Mouse (Mus musculus) right cerebral cortex, postnatal 36 days (tissue): ENCODE measurements around the gene Lrp2.
"Not testable (repeated sequence)": the region's sequence is repeated elsewhere in the genome, so short reads cannot be mapped to it uniquely, and the experiment has no call there.

Experiments
- DNase-seq, 2 experiments: peaks; one replicate each; pipeline ENCODE4 v3.0.0; 2022; ENCODE audit warnings: low spot score in 2 of 2, mixed read lengths in 1 of 2

Gene Lrp2

DNA sequence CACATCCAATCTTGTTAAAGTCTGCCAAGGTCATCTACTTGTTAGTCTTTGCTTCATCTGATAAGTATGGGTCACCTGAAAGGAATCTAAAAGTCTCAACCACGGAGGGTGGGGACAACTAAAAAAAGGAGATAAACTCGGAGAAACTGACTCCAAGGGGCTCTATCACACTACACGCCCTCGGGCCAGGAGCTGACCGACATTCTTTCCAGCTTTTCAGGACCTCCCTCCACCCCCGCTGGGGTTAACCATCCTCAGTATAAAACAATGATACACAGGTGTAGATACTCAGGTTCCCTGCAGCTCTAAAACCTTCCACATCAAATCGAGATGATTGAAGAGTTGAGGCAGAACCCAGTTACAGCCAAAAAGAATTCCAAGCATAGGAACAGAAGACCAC lies 3.0 kb downstream of the Lrp2 start:
- no peak for DNase-seq

GRCm38 (mm10) chr2:69582068-69582467 lies 3.8 kb downstream of the Lrp2 start:
- not testable (repeated sequence) for DNase-seq

DNA sequence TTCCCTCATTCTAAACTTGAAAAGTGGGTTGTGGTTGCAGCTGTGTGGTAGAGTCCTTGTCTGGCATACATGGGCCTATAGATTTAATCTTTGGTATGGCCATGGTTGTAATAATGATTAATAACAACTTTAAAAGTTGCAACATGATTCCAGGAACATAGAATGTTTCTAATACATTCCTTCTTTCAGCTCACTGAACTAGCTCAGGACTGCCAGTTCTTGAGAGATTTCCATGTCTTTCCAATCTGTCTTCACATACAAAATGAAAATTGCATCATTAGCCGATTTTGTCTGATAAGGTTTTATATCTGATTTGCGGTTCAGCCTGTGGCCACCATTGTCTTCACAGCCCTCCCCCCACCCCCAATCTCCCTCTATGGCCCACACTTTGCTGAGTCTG lies 5.8 kb downstream of the Lrp2 start:
- DNase-seq, result no peak

- DNase-seq, result no peak
These were observed 7.7 kb downstream of the Lrp2 start for GRCm38 (mm10) chr2:69578206-69578605.

- no peak for DNase-seq
These were observed 9.3 kb downstream of the Lrp2 start for GRCm38 (mm10) chr2:69576531-69576930.

DNA sequence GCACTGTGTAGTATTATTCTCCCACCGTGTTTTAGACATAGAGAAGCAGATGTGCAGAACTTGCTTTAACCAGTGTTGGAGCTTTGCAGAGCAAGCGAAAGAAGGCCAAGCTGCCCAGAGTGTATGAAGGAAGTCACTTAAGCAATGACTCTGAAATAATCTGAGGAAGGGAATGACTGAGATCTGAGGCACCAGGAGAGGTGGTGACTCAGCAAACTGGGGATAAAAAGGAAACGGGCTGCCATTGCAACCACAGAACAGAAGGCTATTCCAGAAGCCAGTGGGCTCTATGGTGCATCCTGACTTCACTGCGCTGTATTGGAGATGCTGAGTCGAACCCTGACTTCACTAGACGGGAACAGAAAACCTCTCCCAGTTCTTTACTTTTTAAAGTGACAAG lies 10.9 kb downstream of the Lrp2 start:
- DNase-seq, result no peak

GRCm38 (mm10) chr2:69574261-69574660 lies 11.6 kb downstream of the Lrp2 start:
- no peak for DNase-seq

DNA sequence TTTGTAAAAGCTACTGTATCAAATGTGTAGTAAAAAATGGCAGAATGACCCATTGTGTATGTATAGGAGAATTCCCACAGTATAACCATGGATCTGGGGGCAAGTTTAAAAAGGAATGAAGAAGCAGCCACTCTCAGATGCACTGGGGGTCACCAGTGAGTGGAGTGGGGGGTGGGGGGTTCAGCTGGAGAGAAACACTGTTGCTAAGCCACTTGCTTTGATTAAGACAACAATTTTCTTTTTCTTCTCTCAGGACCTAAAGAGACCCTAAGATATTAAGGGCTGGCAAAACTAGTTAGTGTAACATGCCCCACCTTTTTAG lies 12.2 kb downstream of the Lrp2 start:
- DNase-seq, result no peak

- no peak for DNase-seq
These were observed 12.7 kb downstream of the Lrp2 start for GRCm38 (mm10) chr2:69573038-69573732.

DNA sequence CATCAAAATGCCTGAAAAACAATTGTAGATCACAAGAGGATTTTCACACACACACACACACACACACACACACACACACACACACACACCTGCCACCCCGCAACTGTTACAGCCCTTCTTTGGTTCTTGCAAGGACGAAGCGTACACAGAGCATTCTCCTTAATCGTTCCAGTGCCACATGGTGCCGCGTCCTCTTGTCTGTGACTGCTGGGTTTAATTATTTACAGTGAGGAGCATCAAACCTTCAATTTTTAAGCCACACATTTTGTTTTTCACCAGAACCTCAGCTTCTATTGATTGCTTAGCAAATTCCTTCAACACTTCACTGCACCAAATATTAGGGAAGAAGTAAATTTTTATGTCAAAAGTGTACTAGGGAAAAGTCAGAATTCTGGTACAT lies 15.3 kb downstream of the Lrp2 start:
- DNase-seq, result no peak

GRCm38 (mm10) chr2:69566281-69566680 lies 19.6 kb downstream of the Lrp2 start:
- DNase-seq, result no peak

- DNase-seq, result no peak
These were observed 22.4 kb downstream of the Lrp2 start for GRCm38 (mm10) chr2:69563492-69563891.

GRCm38 (mm10) chr2:69562761-69563160 lies 23.1 kb downstream of the Lrp2 start:
- no peak for DNase-seq

- no peak for DNase-seq
These were observed 25.6 kb downstream of the Lrp2 start for GRCm38 (mm10) chr2:69560221-69560620.

DNA sequence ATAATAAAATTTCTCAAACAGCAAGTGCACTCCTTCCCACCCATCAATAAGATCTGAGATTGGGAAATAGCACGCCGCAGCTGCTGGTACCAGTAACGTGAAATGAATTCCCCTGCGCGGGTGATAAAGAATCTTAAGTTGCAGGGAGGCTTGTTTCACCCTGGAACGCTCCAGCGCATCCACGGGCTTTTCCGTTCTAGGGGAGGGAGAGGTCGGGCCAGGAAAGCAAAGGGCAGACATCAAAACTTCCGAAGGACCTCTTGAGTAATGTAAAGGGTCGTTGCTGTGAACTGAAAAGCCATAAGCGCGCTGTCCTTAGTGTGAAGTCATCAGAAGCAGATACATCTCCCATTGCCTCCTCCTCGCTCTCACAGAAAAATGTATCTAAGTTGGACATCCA lies 26.5 kb downstream of the Lrp2 start:
- DNase-seq, result no peak

- no peak for DNase-seq
These were observed 29.2 kb downstream of the Lrp2 start for GRCm38 (mm10) chr2:69556686-69557085.

DNA sequence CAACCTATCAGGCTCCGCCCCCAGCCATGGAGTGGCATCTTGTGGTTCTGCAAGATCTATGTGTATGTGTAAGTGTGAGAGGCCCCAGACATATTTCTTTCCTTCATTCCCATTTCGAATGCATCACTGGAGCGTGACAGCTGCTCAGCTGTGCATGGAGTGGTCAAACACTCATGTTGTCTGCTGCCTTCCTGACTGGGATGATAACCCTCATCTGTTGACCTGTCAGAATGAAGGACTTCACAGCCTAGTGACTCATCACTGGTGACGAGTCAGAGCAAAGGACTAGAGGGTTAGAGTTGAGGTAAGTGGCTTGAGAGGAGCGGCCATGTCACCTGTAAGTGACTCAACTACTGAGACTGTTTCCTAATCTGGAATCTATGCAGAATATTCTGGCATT lies 34.2 kb downstream of the Lrp2 start:
- no peak for DNase-seq

DNA sequence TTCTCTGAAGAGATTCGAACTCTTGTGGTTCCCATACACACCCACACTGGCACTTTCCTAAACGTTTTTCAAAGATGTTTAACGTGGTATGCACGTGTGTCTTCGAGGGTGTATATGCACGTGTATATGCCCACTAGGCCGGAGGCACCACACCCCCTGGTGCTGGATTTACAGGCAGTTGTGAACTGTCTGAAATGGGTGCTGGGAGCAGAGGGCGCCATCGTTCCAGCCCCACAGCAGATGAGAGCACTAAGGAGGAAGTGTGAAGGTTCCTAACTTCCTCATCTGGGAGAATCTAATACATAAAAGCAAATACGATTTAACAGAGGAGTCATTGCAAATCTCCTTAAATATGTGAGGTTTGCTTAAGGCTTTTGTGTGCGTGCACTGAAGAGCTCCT lies 39.0 kb downstream of the Lrp2 start:
- DNase-seq, result no peak

DNA sequence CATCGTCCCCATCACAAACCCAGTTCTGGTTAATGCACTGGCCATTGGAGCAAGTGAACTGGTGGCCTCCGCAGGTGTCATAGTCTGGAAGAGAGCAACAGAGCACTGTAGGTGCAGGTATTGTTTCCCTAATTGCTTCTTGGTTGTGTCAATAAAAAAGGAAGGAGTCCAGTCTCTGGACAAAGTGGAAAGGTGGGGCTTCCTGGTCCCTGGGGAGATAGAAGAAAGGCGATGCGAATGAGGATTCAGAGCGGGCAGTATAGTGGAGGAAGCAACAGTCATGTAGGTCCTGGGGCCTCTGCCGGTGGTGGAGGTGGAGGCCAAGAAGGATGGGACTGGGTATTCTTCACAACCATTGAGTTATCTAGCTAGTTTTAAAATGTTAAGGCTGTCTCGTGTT lies 49.8 kb downstream of the Lrp2 start:
- DNase-seq, result no peak

- no peak for DNase-seq
These were observed 54.3 kb downstream of the Lrp2 start for GRCm38 (mm10) chr2:69531528-69532055.

GRCm38 (mm10) chr2:69530691-69531527 lies 55.0 kb downstream of the Lrp2 start:
- no peak for DNase-seq

- no peak for DNase-seq
These were observed 55.7 kb downstream of the Lrp2 start for GRCm38 (mm10) chr2:69530126-69530525.

DNA sequence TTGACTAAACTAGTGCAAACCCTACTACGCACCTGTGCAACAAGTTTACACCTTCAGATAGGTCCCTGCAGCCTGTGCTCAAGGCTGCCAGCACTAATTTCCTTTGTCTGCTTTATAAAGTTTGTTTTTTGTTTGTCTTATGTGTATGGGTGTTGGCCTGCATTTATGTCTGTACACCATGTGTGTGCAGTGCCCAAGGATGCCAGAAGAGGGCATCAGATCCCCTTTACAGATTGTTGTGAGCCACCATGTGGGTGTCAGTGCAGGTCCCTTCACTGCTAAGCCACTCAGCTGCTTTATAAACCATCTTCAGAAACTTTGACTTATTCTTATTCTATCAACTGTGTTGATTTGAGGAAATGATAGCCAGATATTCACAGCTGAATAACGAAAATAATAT lies 65.6 kb downstream of the Lrp2 start:
- no peak for DNase-seq
